Mouse (Mus musculus): Measurements from ENCODE around the gene Nacc1. TPM values are rescaled to one million over a fixed set of nuclear protein-coding genes. Genes with fewer than 3 reads are reported as not detected.
A peak's percentile ranks its signal among the peaks of the same experiment; 100 is the strongest.

The Nacc1 gene
- polyA plus RNA-seq, 1 experiment from 2014 or later: 12.5 TPM

DNA sequence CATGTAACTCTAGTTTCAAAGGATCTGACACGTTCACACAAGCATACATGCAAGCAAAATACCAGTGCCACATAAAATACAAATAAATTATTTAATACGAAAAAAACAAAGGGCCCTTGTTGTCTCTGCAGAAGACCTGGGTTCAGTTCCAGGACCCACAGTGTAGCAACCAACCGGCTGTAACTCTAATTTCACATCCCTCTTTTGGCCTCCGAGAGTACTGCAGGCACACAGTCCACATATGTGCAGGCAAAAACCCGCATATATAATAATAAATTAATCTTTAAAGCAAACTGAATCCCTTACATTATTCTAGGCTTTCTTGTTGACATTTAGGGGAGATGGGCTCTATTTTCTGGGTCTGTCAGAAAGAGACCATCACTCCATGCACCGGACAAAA is 40.9 kb downstream of the Nacc1 start:
- H3K27me3 ChIP-seq (replicated peaks): 0 out of 2 replicates have a peak, but pooled peaks cover 3% of the 10 kb centered on the region
- peak overlapping the region; percentile 55 for H3K4me2 ChIP-seq
- no peak overlapping the region for H3K9ac ChIP-seq
- H3K4me3 ChIP-seq: 0 out of 2 replicates have a peak overlapping the region, but pooled peaks have one; percentile 28
- ATAC-seq: no peak
- no peak overlapping the region for H3K27ac ChIP-seq
- WGBS (ENCODE audit: insufficient replicate concordance): 48% methylated on average over 6 of the region's 6 CpGs
- H3K4me1 ChIP-seq: peaks cover 20% of the 10 kb centered on the region
- no peaks in the 10 kb centered on the region for H3K9me3 ChIP-seq (replicated peaks)
- H3K36me3 ChIP-seq: no peaks in the 10 kb centered on the region

DNA sequence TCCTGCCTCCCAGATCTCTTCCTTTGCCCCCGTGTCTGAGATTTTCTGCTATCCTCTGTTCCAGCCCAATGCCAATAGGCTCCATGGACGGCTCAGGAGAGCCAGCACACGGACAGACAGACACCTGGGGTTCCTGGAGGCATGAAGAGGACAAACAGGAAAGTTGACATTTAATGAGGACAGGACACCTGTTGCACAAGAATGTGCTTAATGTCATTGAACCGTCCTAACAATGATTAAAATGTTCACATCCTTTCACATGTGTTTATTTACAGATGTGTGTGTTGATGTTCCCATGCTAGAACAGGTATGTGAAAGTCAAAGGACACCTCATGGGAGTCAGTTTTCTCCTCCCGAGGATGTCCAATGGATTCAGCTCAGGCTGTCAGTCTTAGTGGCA is 44.6 kb downstream of the Nacc1 start:
- Histone ChIP-seq H3K9ac (no peak overlapping the region), H3K27ac (no peak overlapping the region), H3K4me2 (no peak overlapping the region), H3K4me1 (peaks cover 42% of the 10 kb centered on the region), H3K27me3 (replicated peaks) (peaks cover 9% of the 10 kb centered on the region; the same call in 1 of the 2 replicates), H3K36me3 (no peaks in the 10 kb centered on the region), H3K4me3 (no peak overlapping the region), H3K9me3 (replicated peaks) (no peaks in the 10 kb centered on the region)
- 59% methylated on average over 5 of the region's 5 CpGs for whole genome bisulfite sequencing (ENCODE audit: insufficient replicate concordance)
- ATAC-seq: no peak

DNA sequence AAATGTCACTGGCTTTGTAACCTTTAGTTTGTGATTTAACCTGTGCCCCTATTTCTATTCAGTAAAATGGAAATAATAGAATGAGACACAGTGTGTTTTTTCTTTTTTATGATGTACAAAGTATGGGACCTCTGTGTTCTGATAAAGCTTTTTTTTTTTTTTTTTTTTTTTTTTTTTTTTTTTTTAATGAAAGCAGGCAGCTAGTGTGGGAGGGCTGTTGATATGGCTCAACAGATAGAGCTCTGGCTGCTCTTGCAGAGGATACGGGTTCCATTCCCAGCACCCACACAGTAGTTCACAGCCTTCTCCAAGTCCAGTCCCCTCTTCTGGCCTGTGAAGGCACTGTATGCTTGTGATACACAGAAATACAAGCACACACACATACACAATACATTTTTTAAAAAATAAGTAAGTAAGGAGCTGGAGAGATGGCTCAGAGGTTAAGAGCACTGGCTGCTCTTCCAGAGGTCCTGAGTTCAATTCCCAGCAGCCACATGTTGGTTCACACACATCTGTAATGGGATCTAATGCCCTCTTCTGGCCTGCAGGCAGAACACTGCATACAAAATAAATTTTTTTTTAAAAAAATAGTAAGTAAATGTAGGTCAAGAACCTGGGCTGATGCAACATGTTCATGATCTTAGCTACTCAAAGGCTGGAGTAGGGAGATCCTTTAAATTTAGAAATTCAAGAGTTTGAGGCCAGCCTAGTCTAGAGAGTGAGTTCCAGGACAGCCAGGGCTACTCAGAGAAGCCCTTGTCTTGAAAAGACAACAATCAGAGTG is 45.9 kb downstream of the Nacc1 start:
- WGBS (ENCODE audit: insufficient replicate concordance): 41% methylated on average over 1 of the region's 1 CpGs
- H3K36me3 ChIP-seq: no peaks in the 10 kb centered on the region
- no peak overlapping the region for H3K4me2 ChIP-seq
- H3K27me3 ChIP-seq (replicated peaks): peaks cover 21% of the 10 kb centered on the region
- H3K9ac ChIP-seq: no peak overlapping the region
- H3K4me3 ChIP-seq: no peak overlapping the region
- no peaks in the 10 kb centered on the region for H3K9me3 ChIP-seq (replicated peaks)
- H3K4me1 ChIP-seq: peaks cover 33% of the 10 kb centered on the region
- H3K27ac ChIP-seq: no peak overlapping the region
- ATAC-seq: no peak

DNA sequence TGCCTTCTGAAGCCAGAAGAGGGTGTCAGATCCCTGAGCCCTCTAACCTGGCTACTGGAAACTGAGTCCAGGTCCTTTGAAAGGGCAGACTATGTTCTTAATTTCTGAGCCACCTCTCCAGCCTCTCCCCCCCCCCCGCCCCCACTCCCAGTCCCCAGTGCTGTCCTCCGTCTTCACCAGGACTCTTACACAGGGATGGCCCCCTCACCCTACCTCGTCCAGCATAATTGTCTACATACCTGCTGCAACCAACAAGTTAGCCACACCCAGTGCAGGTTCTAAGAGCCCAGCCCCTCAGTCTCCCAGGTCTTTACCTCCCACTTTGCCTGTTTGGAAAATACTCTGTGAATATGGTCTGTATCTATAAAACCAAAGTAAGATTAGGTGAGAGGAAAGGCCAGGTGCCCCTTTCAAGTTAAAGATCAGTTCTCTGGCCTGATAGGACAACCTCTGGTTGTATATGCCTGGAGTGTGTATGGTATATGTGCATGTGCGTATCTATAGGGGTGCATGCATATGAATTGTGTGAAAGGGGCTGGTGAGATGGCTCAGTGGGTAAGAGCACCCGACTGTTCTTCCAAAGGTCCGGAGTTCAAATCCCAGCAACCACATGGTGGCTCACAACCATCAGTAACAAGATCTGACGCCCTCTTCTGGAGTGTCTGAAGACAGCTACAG is 46.9 kb downstream of the Nacc1 start:
- Histone ChIP-seq H3K4me1 (peaks cover 32% of the 10 kb centered on the region), H3K4me2 (no peak overlapping the region; the same call in 1 of the 2 replicates), H3K9me3 (replicated peaks) (no peaks in the 10 kb centered on the region), H3K9ac (no peak overlapping the region), H3K4me3 (peak overlapping the region; percentile 70; the same call in 1 of the 2 replicates), H3K36me3 (no peaks in the 10 kb centered on the region), H3K27ac (peak overlapping the region; percentile 45; the same call in 1 of the 2 replicates), H3K27me3 (replicated peaks) (peaks cover 28% of the 10 kb centered on the region)
- no peak for ATAC-seq
- WGBS (ENCODE audit: insufficient replicate concordance): 74% methylated on average over 6 of the region's 7 CpGs

DNA sequence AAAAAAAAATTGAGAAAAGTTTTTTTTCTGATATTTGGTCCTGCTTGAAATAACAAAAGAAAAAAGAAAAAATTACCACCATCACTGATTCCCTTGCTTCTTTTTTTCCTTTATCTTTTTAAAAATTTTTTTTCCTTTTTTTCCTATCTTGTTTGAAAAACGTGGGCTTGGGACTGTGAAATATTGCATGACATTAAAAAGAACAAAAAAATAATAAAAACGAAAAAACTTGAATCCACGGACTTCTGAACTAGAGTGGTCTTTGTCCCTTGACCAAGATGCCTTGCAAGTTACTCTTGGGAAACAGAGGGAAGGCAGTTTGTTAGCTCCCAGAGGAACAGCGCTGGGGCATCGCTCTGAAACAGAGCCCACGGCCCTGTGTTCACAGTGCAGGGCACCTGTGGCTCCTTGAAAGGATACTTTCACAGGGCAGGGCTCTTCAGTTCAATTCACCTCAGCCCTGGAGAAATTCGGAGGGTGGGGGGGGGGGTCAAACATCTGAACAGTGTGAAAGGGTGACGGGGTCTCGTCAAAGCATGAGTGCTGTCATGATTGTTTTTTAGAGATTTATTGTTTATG is 47.6 kb downstream of the Nacc1 start:
- ATAC-seq: no peak
- Histone ChIP-seq H3K36me3 (no peaks in the 10 kb centered on the region), H3K4me2 (peak overlapping the region; percentile 71), H3K9ac (peak overlapping the region; percentile 67), H3K4me1 (peaks cover 32% of the 10 kb centered on the region), H3K4me3 (peak overlapping the region; percentile 70), H3K27ac (peak overlapping the region; percentile 45; the same call in 1 of the 2 replicates), H3K27me3 (replicated peaks) (peaks cover 35% of the 10 kb centered on the region), H3K9me3 (replicated peaks) (no peaks in the 10 kb centered on the region)
- WGBS (ENCODE audit: insufficient replicate concordance): 33% methylated on average over 9 of the region's 9 CpGs

DNA sequence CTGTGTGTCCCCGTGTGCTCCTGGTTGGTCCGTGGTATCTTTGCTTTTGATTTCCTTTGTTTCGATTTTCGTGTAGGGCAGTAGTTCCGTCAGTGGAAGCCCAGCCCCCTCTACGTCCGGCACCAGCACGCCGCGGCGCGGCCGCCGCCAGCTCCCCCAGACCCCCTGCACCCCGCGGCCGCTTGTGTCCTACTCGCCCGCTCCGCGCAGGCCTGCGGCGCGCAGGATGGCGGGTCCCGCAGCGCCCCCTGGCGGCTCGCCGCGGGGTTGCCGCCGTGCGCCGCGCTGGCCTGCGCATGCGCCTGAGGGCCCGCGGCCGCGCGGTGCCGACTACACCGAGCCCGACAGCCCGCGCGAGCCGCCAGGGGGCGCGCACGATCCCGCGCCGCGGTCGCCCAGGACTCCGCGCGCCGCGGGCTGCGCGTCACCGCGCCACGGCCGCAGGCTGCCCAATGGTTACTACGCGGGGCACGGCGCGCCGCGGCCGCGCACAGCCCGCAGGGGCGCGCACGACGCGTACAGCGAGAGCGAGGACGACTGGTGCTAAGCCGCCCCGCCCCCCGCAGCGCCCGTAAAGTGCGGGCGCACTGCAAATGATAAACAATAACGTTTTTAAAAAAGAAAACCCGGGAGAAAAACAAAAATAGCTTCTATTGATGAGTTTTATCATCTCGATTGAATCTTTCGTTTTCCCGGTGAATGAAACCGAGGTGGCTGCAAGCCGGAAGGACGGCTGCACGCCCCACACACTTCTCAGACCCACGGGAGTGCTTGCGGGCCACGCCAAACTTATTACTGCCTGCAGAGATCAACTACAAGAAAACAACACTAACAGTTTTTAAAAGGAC is 48.3 kb downstream of the Nacc1 start:
- H3K4me2 ChIP-seq: peak overlapping the region; percentile 96
- peaks cover 37% of the 10 kb centered on the region for H3K27me3 ChIP-seq (replicated peaks)
- peak overlapping the region; percentile 78 for H3K27ac ChIP-seq
- no peaks in the 10 kb centered on the region for H3K9me3 ChIP-seq (replicated peaks)
- under 1% methylated on average over 105 of the region's 106 CpGs for WGBS (ENCODE audit: insufficient replicate concordance)
- H3K9ac ChIP-seq: peak overlapping the region; percentile 84
- no peaks in the 10 kb centered on the region for H3K36me3 ChIP-seq
- peaks cover 32% of the 10 kb centered on the region for H3K4me1 ChIP-seq
- peak overlapping the region; percentile 70 for H3K4me3 ChIP-seq
- peak; percentile 98 for ATAC-seq

DNA sequence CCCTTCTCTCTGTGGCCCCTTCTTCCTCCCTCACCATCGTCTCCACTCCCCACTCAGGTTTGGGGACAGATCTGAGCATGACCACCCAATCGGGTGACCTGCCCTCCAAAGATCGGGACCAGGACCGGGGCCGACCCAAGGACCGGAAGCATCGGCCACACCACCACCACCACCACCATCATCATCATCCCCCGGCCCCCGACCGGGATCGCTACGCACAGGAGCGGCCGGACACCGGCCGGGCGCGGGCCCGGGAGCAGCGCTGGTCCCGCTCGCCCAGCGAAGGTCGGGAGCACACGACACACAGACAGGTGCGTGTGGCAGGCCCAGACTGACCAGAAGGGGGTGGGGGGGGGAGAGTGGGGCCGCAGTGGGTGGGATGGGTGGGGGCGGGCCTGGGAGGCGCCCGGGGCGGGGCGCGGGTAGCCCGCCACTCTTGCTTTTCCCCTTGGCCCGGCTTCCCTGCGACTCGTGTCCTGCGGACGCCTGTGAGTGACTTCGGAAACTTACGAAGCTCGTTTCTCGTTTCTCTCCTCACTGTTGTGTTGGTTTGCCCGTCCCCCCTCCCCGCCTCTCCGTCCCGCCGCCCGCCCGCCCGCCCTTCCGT is 49.0 kb downstream of the Nacc1 start:
- H3K9ac ChIP-seq: peak overlapping the region; percentile 84
- peak overlapping the region; percentile 78 for H3K27ac ChIP-seq
- peak overlapping the region; percentile 96 for H3K4me2 ChIP-seq
- H3K9me3 ChIP-seq (replicated peaks): no peaks in the 10 kb centered on the region
- H3K4me1 ChIP-seq: peaks cover 32% of the 10 kb centered on the region
- peaks cover 37% of the 10 kb centered on the region for H3K27me3 ChIP-seq (replicated peaks)
- WGBS (ENCODE audit: insufficient replicate concordance): 0% methylated on average over 25 of the region's 52 CpGs
- peak overlapping the region; percentile 70 for H3K4me3 ChIP-seq
- peak; percentile 11 for ATAC-seq
- no peaks in the 10 kb centered on the region for H3K36me3 ChIP-seq

DNA sequence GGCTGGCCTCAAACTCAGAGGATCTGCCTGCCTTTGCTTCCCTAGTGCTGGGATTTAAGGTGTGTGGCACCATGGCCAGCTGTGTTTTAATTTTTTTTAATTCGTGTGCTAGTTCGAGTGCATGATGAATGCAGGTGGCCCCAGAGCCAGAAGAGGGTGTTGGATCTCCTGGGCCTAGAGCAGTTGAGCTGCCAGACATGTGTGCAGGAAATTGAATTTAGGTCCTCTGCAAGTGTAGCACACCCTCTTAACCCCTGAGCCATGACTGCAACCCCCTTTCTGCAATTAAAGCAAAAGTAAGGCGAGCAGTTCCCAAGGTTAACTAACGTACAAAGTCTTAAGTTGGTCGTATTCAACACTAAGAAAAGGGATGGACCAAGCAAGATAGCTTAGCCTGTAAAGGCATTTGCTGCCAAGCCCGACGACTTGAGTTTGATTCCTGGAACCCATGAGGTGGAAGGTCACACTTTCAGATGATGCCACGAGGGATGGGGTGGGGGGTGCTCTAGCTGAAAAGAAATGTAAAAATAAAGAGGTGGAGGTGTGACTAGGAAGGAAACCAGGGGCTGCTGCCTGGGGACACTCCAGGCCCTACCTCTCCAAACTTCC is 49.6 kb downstream of the Nacc1 start:
- Histone ChIP-seq H3K36me3 (no peaks in the 10 kb centered on the region), H3K4me2 (peak overlapping the region; percentile 96), H3K27ac (0 out of 2 replicates have a peak overlapping the region, but pooled peaks have one; percentile 78), H3K9ac (peak overlapping the region; percentile 84), H3K4me3 (peak overlapping the region; percentile 70), H3K27me3 (replicated peaks) (peaks cover 41% of the 10 kb centered on the region), H3K9me3 (replicated peaks) (no peaks in the 10 kb centered on the region), H3K4me1 (peaks cover 32% of the 10 kb centered on the region)
- no peak for ATAC-seq
- WGBS (ENCODE audit: insufficient replicate concordance): 40% methylated on average over 8 of the region's 8 CpGs

DNA sequence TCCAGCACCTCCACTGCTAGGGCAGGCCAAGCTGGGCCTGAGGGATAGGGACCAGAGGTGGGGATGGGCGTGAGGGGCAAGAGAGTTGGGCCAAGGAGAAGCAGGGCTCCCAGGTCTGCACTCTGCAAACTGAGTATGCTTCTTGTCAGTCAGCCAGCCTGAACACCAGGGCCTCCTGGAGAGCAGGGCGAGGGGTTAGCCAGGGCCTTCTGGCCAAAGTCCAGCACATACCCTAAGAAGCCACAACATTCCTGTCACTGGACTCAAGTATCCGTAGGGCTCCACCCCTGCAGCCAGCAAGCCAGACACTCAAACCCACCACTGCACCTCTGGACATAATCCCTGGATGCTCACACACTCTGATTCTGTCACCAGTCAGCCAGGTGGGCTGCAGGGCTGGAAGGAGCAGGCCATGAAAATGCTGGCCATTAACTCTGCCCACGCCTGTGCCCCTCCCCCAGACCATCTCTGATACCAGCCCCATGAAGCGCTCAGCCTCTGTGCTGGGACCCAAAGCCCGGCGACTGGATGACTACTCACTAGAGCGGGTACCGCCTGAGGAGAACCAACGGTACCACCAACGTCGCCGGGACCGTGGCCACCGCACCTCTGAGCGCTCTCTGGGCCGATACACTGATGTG is 51.5 kb downstream of the Nacc1 start:
- Histone ChIP-seq H3K9me3 (replicated peaks) (no peaks in the 10 kb centered on the region), H3K36me3 (no peaks in the 10 kb centered on the region), H3K4me2 (no peak overlapping the region), H3K4me1 (peaks cover 21% of the 10 kb centered on the region), H3K9ac (no peak overlapping the region), H3K4me3 (no peak overlapping the region), H3K27ac (no peak overlapping the region), H3K27me3 (replicated peaks) (peaks cover 43% of the 10 kb centered on the region)
- 78% methylated on average over 17 of the region's 17 CpGs for WGBS (ENCODE audit: insufficient replicate concordance)
- no peak for ATAC-seq

DNA sequence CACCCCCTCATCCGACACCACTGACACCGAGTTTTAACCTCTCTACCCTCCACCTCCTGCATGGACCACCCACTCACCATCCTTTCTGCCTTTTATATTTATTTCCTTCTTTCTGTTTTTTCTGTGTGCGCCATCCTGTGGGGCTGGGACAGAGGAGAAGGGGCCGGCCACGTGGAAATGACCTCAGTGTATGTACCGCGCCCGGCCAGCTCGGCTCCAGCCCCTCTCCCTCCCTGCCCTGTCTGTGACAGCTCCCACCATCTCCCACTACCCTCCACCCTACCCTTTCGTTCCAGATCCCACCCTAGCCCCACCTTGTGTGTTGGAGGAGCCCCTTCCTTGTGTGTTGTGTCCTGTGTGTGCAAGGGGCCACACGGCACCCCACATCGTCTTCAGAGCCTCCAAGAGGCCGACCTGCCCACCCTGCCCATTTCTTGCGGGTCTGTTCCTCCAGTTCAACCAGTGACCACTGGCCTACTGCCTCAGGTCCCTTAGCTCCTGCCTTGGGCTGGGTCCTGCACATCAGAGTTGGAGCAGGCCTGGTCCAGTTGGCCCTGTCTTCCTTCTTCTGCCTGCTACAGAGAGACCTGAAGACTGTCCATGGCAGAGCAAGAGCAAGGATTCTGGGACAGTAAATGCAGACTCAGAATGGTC is 52.1 kb downstream of the Nacc1 start:
- Histone ChIP-seq H3K36me3 (no peaks in the 10 kb centered on the region), H3K27ac (no peak overlapping the region)
- WGBS (ENCODE audit: insufficient replicate concordance): 75% methylated on average over 14 of the region's 14 CpGs

More for the DNA sequence above, 52.1 kb downstream of the Nacc1 start:
- Histone ChIP-seq H3K4me3 (no peak overlapping the region), H3K9ac (no peak overlapping the region), H3K27me3 (replicated peaks) (peaks cover 43% of the 10 kb centered on the region), H3K4me1 (peaks cover 14% of the 10 kb centered on the region), H3K9me3 (replicated peaks) (no peaks in the 10 kb centered on the region), H3K4me2 (no peak overlapping the region)
- ATAC-seq: no peak
